Mouse (Mus musculus) testis, postnatal 10 days (tissue): ENCODE results near the gene Tek.
"Not testable (repeated sequence)": the region's sequence is repeated elsewhere in the genome, so short reads cannot be mapped to it uniquely, and the experiment has no call there.

Experiments used
- DNase-seq: peaks from one replicate; pipeline ENCODE4 v3.0.0; 2021; ENCODE audit warnings: low spot score

The Tek gene

DNA sequence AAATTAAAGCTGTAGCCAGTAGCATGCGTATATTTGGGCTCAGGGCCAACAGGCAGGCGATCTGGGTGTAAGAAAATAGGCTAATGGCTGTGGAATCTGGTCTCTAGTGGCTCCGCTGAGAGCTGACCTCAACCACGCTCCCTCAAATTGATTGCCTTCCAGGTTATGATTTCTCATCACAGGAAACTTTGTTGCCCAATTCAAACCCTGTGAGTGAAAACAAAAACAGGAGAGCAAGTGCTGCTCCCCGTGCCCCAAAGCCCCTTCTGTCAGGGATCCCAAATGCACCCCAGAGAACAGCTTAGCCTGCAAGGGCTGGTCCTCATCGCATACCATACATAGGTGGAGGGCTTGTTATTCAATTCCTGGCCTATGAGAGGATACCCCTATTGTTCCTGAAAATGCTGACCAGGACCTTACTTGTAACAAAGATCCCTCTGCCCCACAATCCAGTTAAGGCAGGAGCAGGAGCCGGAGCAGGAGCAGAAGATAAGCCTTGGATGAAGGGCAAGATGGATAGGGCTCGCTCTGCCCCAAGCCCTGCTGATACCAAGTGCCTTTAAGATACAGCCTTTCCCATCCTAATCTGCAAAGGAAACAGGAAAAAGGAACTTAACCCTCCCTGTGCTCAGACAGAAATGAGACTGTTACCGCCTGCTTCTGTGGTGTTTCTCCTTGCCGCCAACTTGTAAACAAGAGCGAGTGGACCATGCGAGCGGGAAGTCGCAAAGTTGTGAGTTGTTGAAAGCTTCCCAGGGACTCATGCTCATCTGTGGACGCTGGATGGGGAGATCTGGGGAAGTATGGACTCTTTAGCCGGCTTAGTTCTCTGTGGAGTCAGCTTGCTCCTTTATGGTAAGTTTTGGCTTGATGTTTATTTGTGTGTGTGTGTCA is at the start of gene Tek:
TSS of gene Tek (plus strand) at position 452 of the 894 bp plus-strand sequence.
- DNase-seq = no peak

DNA sequence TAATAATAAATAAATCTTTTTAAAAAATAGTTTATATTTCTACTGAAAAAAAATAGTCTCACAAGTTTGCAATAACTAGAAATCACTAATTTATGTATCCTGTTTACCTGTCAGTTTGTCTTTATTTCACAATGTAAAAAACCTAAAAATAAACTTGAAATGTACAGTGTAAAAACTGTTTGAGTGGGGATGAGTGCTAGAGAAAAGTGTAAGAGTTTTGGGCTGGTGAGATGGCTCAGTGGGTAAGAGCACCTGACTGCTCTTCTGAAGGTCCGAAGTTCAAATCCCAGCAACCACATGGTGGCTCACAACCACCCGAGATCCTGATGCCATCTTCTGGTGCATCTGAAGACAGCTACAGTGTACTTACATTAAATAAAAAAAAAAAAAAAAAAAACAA is 49.3 kb upstream of the Tek start:
- not testable (repeated sequence) for DNase-seq

DNA sequence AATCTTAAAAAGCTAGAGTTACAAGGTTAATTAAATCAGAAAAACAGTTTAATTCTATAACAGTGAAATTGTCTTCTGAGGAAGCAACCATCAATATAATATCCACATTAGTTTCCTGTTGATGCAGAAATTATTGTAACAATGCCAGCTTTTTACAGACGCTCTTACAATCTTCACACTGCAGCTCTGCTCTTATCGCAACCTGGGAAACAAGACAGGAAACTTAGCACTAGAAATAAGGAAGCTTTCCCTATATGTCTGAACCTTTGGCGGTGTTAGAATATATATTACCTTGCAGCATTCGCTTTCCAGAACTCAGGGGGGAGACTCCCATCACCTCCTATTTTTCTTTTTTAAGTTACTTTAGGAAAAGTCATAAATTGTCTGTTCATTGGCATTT is 48.0 kb upstream of the Tek start:
- DNase-seq = no peak

DNA sequence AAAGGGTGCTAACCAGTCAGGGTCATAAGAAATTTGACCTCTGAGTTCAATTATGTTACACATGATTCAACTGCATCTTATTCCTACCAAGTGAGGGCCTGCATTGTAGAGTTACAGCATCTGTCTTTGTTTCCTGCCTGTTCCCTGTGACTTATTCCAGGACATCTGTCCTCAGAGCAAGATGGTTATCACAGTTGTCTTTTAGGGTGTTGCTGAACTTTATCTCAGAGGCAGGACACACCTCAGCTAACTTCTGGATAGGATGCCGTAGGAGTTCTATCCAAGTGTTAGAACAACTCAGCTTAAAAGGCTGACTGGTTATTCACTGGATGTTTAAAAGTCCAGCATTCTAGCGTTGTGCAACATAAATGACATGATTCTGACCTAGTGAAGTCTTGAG is 46.9 kb upstream of the Tek start:
- DNase-seq = no peak

DNA sequence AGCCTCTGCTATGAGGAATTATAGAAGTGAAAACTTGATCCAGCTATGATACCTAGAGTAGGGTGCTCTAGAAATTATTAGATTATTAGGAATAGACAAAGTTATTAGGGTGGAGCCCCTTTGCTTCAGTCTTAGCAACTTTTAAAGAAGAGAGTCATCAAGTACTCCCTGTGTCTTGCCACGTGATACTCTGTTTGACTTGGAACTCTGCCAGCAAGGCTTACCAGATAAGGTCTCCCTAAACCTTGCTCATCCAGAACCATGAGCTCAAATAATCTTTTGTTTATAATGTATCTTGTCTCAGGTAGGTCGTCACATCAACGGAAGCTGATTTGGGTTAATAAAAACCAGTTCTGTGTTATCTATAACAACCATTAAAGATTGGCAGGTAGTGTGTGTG is 42.7 kb upstream of the Tek start:
- DNase-seq = no peak

DNA sequence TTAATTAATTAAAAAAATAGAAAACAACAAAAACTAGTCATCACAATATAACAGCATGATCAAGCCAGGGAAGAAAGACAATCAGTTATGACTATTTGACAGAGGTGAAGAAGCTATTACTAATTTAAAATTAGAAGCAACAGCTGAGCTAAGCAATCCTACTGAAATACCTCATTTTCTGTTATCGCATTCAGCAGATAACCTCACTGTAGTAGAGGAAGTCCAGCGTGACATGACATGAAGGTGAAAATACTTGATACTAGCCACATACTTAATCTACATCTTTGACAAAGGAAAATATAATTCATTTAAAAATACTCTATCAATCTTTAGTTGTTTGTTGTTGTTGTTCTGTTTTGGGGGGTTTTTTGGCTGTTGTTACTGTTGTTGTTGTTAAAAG is 28.1 kb upstream of the Tek start:
- DNase-seq = no peak

DNA sequence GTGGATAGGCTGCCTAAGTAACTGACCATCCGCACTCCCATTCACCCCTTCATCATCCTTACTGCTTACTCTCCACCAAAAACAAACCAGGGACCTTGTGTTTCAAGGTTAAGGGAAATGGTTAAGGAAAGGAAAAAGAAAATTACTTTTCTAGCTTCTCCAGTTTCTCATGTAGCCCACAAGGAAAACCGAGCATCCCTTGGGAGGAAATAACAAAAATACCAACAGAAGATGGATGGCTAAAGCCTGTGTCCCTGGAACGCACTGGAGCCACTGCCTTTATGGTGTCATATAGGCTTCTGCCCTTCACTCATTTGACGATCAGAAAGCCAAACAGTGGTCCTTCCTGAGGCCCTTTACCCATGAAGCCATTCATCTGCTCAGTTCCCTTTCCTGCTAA is 27.7 kb upstream of the Tek start:
- DNase-seq = no peak

DNA sequence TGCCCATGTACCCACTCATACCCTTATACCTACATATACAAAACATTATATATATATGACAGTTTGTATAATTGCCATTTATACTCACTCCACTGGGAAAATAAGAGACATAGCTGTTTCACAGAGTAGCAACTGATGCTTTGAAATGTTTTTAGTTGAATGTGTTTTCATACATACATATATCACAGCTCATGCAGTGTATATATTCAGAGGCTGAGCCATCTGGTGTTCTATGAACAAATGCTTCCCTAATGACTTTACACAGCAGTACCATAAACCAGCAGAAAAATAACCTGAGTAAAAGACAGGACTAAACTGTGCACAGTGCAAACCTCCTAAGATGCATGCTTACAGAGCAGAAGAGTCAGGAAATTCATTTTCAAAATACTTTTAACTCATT is 25.3 kb upstream of the Tek start:
- DNase-seq = no peak

DNA sequence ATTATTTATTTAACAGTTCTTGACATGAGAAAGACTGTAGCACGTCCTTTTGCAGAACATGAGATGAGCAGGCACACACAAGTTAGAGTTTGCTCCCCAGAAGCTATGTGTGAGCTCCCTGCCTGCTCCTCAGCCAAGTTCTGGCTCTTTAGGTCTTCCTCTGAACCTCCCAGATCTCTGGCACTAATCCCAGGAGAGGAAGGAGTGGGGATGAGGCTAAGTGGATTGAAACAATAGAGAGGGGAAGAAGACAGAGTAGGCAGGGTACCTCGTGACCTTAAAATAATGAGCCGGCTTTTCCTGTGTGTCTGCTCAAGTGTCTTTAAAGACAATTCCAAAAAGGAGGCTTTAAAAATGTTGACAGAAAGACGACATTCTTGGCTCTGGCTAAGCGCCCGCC is 23.9 kb upstream of the Tek start:
- no peak for DNase-seq

DNA sequence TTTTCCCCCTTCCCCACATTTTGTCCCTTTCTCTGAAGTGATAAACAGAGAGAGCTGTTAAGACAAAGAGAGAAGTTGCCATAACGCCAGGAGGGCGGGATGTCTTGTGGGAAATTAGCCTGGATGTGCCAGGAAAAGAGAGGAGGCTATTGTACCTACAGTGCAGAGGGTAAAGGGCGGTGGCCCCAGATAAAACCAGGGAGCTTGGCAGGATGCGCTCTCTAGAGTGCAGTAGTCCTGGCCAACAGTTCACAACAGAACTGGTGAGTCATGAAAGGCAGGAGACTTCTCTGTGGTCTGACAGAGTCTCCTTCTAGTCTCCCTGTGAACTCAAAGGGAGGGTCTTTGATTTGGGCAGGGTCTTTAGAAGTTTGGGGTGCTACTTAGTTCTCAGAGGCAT is 13.3 kb upstream of the Tek start:
- DNase-seq = no peak

DNA sequence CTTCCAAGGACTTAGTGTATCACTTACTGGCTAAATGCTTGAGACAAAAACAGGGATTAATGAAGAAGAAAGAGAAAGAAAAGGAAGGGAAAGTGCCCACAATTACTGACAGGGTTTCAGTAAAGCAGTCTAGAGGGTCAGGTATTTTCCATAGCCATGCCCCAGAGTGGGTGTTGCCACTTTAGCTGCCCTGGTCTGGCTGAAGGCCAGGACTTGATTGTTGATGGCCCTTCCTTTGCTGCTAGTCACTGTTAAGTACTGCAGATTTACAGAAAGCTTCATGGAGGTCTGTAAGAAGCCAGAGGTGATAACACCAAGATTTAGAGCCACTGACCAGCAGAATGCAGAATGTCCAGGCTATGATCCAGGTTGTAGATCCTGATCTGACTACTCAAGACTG is 6.4 kb upstream of the Tek start:
- DNase-seq = no peak

DNA sequence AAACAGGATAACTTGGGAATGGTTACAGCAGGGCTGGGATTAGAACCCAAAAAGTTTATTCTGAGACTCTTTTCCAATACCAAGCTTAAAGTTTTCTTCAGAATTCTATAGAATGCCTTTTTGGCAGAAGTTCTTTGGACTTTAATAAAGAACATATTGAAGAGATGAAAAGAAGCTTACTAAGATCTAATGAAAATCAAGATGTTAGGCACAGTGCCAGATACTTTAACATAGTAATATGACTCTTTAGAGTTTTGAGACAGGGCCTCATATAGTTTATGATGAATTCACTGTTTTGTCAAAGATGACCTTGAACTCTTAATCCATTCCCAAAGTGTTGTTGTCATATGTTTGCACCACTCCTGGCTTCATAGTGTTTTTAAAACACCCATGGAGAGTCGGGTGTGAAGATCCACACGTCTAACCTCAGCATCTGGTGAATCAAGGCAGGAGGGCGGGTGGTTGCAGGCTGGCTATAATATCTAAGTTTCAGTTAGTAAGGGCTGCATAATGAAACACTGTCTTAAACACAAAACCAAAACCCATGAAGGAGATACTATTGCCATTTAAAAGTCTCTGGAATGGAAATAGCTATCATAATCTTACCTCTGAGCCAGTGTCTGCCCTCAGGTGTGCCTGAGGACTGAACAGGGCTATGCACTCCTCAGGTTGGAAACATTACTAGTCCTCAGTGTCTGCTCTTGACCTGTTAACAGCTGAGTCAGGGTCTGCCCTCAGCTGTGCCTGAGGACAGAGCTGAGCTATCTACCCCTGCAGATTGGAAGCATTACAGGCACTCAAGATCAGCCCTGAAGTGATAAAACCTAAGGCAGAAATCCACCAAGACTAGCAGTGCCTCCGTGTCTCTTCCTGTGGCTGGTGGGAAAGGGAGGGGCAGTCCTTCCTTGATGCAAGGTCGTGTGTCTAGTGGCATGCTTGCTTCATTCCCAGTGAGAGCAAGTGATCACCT is 1.5 kb upstream of the Tek start:
- no peak for DNase-seq

DNA sequence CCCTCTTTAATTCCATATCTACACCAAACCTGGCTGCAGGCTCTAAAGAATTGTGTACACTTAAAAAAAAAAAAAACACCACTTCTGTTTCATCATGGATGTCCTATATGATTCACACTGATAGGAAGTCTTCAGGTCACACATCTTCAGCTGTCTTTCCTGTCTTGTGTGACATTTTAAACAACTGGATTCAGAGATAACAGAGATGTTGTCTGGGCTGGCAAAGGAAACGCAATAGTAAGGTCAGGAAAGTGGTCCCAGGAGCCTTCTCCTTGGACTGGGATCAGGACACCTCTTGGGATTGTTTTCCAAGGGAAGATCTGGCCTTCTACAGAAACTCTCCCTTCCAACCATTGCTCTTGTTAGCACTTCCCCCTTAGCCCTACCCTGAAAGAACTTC is 2.7 kb downstream of the Tek start:
- DNase-seq = no peak

DNA sequence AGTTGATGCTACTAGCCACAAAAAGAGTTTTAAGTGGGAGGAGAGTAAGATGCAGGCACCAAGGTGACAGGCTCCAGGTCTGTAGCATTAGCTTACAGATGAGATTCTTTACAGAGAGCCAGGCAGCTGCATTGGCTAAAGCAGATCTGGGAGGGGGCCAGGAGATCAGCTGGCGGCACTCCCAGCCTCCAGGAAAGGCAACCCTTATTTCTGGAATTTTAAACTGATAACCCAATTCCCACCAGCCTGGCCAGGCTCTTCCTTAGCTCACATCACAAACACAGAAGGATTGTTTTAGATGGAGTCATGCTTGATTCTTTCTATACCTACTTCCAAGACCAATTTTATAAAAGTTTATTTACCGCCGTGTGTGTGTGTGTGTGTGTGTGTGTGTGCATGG is 6.7 kb downstream of the Tek start:
- DNase-seq = no peak

DNA sequence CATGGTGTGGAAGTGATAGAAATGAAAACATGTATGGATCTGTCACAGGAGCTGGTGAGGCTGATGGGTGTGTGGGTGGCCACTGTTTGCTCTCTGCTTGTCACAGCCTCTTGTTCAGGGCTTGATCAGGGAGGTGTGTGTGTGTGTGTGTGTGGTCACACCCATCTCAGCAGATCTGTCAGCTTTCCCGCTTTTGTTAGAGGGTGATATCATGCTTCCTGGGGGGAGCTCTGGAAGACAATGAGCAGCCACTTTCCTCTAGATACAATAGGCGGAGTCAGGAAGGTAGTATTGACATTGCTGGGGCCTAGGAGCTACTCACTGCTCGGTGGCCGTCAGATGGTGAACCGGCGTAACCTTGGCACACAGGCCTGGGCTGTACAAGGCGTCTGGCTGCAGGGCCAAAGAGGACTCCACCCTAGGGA is 7.3 kb downstream of the Tek start:
- no peak for DNase-seq

DNA sequence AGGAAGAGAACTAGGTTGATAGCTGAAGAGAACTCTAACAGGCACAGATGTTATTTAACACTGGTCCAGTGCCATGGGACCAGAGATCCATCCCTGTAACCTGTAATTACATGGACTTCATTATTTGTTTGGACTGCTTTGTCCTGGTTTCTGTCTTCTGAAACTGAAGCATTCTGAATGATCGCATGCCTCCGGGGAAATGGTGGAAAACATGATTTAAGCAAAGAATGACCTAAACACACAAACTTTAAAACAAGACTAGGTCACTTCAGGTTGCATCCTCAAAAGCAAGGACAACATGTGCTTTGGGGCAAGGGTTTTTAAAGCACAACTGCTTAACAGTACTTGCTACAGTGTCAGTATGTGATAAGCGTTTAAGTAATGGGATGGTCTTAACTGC is 8.2 kb downstream of the Tek start:
- DNase-seq = no peak

DNA sequence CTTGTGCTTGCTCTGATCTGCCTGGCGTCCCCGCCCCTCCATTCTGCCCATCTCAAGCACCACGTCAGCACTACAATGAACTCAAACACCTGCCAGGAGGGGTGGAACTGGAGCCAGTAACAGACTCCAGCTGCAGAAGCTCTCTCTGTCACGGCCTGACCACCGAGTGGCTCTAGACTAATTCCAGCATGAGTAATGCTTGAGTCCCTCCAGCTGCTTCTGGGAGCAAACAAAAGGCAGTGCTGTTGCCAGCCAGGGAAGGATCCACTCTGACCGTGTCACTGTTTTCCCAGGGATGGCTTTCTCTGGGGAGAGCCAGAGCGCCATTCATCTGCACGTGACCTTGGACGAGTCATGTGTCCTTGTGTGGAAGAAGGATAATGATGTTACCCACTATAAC is 13.4 kb downstream of the Tek start:
- DNase-seq = no peak

DNA sequence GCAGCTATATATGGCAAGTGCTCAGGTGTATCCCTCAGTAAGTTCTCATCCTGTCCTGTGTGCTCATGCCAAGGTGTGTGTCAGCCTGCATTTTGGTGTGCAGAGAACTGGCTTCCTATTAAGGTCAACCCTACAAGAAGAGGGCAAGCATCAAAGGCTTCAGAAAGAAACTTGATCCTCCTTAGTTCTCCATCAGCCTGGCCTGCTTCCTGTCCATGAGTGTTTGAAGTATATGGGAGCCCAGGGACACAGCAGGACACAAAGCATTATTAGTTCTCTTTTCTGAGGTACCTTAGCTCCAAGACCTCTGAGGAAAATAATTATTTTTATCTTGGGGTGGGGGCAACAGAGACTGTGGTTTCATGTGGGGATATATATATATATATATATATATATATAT is 26.1 kb downstream of the Tek start:
- no peak for DNase-seq

DNA sequence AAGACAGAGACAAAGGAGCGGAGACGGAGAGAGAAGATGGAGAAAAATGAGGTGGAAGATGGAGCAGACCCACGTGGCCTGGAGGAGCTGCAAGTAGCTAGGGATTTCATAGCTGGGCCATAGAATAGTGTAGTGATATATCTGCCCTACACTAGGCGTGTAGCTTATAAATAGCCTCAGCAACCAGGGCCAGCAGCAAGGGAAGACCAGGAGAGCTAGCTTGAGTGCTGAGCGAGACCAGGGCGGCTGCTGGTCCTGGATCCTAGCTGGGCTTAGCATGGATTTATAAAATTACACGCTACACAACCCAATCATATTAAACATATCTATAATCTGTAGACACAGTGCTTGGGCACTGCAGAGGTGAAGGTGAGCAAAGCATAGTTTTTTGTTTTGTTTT is 27.1 kb downstream of the Tek start:
- no peak for DNase-seq

DNA sequence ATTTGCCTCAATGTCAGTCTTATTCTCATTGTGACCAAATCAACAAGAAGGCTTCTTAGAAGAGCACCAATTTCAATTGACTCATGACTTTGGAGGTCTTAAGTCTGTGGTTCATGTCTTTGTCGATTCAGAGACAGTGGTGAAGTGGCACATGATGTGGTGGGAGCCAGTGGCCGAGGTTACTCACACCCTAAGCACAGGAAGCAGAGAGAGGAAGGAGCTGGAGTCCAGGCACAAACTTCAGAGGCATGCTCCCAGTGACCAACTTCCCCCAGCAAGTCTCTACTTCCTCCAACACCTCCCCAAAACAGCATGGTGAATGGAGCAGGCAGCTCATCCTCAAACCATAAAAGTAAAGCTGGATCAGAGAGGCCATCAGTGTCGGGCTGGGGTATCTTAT is 29.5 kb downstream of the Tek start:
- DNase-seq = no peak

DNA sequence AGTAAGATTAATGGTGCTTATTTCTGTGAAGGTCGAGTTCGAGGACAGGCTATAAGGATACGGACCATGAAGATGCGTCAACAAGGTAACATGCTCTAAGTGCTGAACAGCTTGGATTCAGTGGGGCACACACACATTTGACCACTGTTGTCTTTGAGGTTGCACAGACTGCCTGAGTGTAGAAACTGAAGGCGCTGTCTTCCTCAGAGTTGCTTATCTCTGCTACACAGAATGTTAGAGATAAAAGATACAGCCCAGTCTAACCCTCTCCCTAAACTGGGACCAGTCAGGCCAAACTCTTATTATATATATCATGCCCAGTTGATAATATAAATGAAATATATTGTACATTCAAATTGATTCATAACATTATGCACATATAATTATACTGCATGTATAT is 42.0 kb downstream of the Tek start:
- no peak for DNase-seq

DNA sequence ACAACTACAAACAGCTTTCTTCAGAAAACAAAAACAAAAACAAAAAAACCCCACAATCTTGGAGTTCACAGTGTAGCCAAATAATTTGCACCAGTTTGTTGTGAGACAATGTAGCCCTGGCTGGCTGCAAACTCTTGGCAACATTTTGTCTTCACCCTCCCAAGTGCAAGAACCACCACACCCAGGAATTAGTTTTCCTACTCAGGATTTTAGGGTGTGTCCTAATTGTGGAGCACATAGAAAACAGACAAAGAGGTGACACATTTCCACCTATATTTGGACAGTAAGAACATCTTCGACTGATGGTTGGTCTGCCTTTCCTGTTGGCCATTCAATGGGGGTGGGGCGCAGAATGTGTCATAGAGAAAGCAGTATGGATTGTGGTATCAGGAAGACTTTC is 46.8 kb downstream of the Tek start:
- no peak for DNase-seq

DNA sequence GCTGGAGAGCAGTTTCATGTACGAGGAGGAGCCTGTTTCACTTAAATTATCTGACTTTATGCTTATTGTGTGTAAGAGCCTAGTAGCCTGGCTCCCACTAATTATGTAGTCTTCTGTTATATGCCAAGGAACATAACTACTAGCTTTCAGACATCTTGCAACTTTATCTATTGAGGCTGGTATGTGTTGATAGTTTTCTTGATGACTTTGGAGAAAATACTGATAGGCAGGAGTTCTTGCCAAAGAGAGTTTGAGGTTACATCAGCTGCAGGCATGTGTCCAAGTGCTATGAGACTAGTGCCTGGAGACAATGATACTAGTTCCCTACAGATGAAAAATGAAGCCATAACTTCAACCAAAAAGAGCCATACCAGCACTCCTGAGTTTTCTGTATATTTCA is 64.1 kb downstream of the Tek start:
- no peak for DNase-seq
